Mouse (Mus musculus): ENCODE measurements around the gene Lrrc29.

Lrrc29 gene

DNA sequence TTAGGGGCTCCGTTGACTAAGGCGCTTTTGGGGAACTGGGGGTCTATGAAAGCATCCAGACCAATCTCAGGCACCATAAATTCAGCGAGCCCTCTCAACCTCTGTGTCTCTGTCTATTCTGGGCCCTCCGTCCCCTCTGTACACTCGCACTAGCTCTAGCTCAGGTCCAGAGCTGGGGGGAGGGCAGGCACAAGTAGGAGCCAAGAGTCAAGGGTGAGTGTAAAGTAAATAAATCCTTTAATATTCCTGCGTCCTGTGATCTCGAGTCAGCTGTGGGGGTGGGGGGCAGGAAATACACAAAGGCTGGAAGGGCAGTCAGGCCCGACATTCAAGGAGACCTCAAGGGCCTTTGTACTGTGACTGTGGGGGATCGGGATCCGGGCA is 57.0 kb downstream of the Lrrc29 start:
- no peak for DNase-seq (ENCODE audit: inconsistent age in 2 of 2, low spot score in 1 of 2)

DNA sequence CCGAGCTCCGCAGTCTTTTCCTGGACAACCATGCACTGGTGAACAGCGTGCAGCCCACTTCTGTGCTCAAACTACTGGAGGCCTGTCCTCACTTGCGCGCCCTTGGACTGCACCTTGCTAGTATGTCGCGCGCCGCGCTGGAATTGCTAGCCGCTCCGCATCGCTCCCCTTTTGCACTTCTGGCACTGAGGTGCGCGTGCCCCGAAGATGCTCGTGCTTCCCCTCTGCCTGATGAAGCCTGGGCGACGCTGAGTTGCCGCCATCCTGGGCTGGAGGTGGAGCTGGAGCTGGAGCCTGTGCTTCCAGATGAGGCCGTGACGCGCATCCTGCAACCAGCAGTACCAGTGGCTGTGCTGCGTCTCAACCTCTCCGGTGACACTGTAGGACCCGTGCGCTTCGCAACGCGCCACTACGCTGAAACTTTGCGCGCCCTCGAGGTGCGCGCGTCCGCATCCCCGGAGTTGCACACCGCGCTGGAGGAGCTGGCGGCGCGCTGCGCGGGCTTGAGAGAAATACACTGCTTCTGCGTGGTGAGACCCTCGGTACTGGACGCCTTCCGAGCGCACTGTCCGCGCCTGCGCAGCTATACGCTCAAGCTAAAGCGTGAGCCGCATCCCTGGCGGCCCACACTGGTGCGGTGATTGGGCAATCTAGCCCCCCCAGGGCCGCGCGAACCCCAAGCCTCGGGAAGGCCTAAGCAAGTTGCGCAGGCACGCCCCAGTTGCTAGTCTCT is 57.6 kb downstream of the Lrrc29 start:
- DNase-seq (ENCODE audit: inconsistent age in 2 of 2, low spot score in 1 of 2): peak; percentile 49 to 71

DNA sequence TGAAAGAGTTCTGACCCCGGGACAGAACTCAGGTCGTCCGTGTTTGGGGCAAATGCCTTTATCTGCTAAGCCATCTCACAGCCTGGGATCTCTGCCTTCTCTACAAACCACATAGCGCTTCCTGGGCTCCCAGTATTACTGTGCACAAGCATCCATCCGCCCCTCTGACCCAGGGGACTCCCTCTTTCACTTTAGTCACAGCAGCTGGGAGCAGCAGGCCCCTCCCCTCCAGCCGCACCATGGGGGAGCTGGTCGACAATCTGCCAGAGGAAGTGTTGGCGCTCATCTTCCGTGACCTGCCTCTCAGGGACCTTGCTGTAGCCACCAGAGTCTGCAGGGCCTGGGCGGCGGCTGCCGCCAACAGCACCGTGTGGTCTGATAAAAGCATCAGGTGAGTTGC is 59.3 kb downstream of the Lrrc29 start:
- peak in 1 of 2 experiments; percentile 8 for DNase-seq (ENCODE audit: inconsistent age in 2 of 2, low spot score in 1 of 2)

DNA sequence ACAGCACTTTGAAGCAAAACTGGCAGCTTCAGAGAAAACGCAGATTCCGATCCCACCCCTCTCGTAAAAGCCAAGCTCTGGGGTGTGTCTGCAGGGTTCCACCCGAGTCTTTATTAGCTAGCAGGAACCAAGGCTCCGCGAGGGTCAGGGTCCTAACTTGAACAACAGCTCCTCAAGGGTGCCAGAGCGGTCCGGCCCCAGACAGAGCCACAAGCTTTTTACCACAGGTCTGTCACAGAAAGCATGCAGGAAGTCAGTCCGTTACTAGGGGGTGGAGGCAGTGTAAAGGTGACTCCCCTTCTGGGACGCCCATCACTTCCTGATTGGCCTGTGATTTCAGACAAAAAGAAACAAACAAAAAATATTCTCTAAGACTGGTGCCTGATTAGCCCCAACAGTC is 61.0 kb downstream of the Lrrc29 start:
- DNase-seq (ENCODE audit: inconsistent age in 2 of 2, low spot score in 1 of 2): peak; percentile 20 to 62

DNA sequence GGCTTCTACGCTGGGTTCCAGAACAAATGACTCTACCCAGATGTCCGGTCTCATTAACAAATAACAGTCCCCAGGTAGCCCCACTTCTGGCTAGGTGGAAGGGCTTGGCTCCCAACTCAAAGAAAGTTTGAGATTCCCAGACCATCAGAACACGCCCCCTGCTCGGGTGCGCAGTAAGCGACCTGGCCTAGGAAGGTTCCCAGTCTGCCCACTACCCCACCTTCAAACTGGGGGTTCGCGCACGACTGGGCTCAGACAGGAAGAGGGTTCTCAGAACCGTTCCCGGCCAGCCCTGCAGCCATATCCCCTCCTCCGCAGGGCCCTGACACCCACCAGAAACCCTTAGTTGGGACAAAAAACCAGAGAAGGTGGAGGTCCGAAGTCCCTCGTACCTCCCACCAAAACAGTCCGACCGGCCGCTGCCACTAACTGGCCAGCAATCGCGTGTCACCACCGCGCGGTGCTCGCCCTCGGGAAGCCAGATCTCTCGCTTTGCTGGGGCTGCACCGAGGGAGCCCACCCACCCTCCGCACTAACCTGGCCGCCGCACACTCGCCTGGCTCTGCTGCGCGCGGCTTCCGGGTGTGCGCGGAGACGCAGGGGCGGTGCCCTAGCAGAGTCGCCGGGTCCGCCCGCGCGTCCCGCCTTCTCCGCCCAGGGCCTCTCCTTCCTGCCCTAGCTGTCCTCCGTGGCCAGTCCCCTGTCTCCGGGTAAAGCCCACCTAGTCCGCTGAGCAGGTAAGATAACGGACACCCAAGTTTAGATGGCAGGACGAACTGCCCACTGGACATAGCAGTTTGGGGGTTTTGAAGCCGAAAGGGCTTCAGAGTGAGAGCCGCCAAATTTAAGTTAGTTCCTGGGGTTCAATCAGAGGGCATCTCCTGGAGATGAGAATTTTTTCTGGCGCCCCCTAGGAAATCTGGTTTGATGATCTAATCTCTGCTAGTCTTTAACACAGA is 61.8 kb downstream of the Lrrc29 start, which contains the start of the genes Tradd and Fbxl8:
Gene Tradd (minus strand): TSS at position 586 of the 959 bp plus-strand sequence.
Gene Fbxl8 (plus strand): TSS at position 625 of the 959 bp plus-strand sequence.
- DNase-seq (ENCODE audit: inconsistent age in 2 of 2, low spot score in 1 of 2): peak; percentile 88 to 94

DNA sequence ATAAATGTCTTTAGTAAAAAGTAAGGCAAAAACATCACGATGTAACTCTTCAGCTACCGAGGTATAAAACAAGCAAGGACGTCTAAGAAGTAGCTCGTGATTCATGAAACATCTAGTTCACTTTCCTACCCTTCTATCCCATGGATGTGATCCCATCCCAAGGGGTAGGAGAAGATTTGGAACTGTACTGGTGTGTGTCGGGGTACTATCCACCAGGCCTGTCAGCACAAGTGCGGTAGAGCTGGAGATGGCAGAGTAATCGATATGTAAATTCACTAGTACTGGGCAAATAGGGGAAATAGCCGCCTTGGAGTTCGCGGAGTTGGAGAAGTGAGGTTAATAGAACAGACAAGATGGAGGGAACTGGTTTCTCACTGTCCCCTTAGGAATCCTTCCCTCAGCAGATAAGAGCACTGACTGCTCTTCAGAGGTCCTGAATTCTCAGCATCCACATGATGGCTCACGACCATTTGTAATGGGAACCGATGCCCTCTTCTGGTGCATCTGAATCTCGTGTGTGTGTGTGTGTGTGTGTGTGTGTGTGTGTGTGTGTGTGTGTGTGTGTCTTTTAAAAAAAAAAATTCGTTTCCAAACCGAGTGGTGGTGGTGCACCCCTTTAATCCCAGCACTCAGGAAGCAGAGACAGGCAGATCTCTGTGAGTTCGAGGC is 62.7 kb downstream of the Lrrc29 start:
- no peak for DNase-seq (ENCODE audit: inconsistent age in 2 of 2, low spot score in 1 of 2)

Measured in adrenal gland, adult (tissue).